Mouse (Mus musculus) kidney, embryonic 16.5 days (tissue): ENCODE results near the gene Atp2c1. TPM values are rescaled to one million over a fixed set of nuclear protein-coding genes. Genes with fewer than 3 reads are reported as not detected.

Experiments
- ATAC-seq: fragments of 200-750 bp; cut with Nextera tagmentation; 2 replicates; pipeline ENCODE4 v1.8.0; 2017; ENCODE audit warnings: moderate TSS enrichment; ENCODE audit not compliant: low FRiP score, low TSS enrichment
- H3K27ac ChIP-seq: fragments of 300-500 bp; sonication (generic); 2 replicates; pipeline ENCODE4 v1.5.1; 2014; ENCODE audit warnings: low read length
- H3K27me3 ChIP-seq: fragments of 300-500 bp; sonication (generic); 2 replicates; pipeline ENCODE4 v1.6.1; 2014; ENCODE audit warnings: low read length, control low read depth, mixed read lengths; ENCODE audit not compliant: insufficient read depth
- H3K36me3 ChIP-seq: fragments of 300-500 bp; sonication (generic); 2 replicates; pipeline ENCODE4 v1.6.1; 2014; ENCODE audit warnings: low read length, control low read depth, mixed read lengths; ENCODE audit not compliant: insufficient read depth
- H3K4me1 ChIP-seq: fragments of 300-500 bp; sonication (generic); 2 replicates; pipeline ENCODE4 v1.6.1; 2014; ENCODE audit warnings: low read length, control low read depth, mixed read lengths; ENCODE audit not compliant: insufficient read depth
- H3K4me2 ChIP-seq: fragments of 300-500 bp; sonication (generic); replicated peaks from 2 replicates; pipeline ENCODE4 v1.6.1; 2014; ENCODE audit warnings: low read depth, low read length
- H3K4me3 ChIP-seq: fragments of 300-500 bp; sonication (generic); 2 replicates; pipeline ENCODE4 v1.5.1; 2014; ENCODE audit warnings: mild to moderate bottlenecking, low read length
- H3K9ac ChIP-seq: fragments of 300-500 bp; sonication (generic); replicated peaks from 2 replicates; pipeline ENCODE4 v1.6.1; 2014; ENCODE audit warnings: low read length
- H3K9me3 ChIP-seq: fragments of 300-500 bp; sonication (generic); 2 replicates; pipeline ENCODE4 v1.6.1; 2016; ENCODE audit warnings: low read length, control low read depth
- WGBS: fragments of 180-500 bp; shearing (Covaris S2); extraction: QIAGEN DNeasy Blood & Tissue Kit; methylation state at CpG from one replicate; pipeline ENCODE4 v1.1.7; 2014; 5-methylcytosine and 5-hydroxymethylcytosine counted together
- polyA plus RNA-seq: library from polyadenylated mRNA; unstranded; fragments of >200 nt; fragmentation: Nextera tagmentation; extraction: Ambion mirVana; gene quantifications from 2 replicates; pipeline ENCODE4 v1.2.1, GENCODE M21; 2015

Gene Atp2c1
- 75.6 and 76.3 TPM in 2 replicates for polyA plus RNA-seq

DNA sequence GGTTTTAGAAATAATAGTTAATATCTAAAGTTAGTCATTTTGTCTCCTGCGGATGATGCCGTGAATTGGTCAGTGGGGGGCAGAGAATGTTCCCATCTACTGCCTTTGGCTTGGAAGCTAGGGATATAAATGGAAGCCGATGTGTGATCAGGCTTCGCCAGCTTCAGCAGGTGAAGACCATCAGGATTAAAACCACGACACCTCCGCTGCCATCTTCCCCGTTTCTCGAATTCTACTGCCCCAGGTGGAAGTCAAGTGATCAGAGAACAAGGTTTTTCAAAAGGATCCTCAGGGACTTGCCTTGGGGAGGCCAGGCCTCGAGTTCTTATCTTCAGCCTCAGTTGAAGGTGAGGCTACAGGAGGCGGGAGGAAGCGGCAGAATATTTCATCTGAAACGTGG, at the start of gene Atp2c1:
Gene Atp2c1, minus strand, starts transcription at position 101 of the 400 bp plus-strand sequence.
- no peak within 1 kb of the TSS for H3K9ac ChIP-seq
- no peaks in the 10 kb centered on the region for H3K36me3 ChIP-seq
- H3K4me1 ChIP-seq = no peaks in the 10 kb centered on the region
- ATAC-seq = no peak
- H3K4me2 ChIP-seq = no peak within 1 kb of the TSS
- H3K9me3 ChIP-seq = no peaks in the 10 kb centered on the region
- no peaks in the 10 kb centered on the region for H3K27me3 ChIP-seq
- WGBS = 94% methylated on average over 12 of the region's 12 CpGs
- no peak within 1 kb of the TSS for H3K27ac ChIP-seq
- no peak within 1 kb of the TSS for H3K4me3 ChIP-seq

DNA sequence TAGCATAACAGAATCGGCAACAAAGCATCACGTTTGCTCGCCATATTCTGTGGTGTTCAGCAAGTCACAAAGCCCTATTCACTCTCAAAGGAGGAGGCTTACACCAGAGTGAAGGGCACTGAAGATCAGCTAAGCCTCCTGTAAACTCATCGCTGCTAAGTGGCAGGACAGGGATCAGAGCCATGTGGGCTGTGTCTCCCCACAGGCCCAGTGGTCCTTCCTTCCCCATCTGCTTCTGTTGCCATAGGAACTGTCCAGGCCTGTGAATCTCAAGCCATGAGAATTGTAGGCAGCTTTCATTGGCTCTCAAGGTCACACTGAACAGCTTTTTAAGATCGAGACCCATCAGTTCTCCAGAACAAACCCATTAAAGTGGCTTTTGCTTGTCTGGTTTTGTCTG, 30.3 kb upstream of the Atp2c1 start:
- 84% methylated on average over 5 of the region's 5 CpGs for WGBS
- no peak for ATAC-seq
- H3K4me2 ChIP-seq = no peak overlapping the region
- no peaks in the 10 kb centered on the region for H3K36me3 ChIP-seq
- H3K9me3 ChIP-seq = no peaks in the 10 kb centered on the region
- no peak overlapping the region for H3K4me3 ChIP-seq
- peaks cover 20% of the 10 kb centered on the region for H3K4me1 ChIP-seq
- H3K27ac ChIP-seq = no peak overlapping the region
- H3K27me3 ChIP-seq = no peaks in the 10 kb centered on the region
- no peak overlapping the region for H3K9ac ChIP-seq

DNA sequence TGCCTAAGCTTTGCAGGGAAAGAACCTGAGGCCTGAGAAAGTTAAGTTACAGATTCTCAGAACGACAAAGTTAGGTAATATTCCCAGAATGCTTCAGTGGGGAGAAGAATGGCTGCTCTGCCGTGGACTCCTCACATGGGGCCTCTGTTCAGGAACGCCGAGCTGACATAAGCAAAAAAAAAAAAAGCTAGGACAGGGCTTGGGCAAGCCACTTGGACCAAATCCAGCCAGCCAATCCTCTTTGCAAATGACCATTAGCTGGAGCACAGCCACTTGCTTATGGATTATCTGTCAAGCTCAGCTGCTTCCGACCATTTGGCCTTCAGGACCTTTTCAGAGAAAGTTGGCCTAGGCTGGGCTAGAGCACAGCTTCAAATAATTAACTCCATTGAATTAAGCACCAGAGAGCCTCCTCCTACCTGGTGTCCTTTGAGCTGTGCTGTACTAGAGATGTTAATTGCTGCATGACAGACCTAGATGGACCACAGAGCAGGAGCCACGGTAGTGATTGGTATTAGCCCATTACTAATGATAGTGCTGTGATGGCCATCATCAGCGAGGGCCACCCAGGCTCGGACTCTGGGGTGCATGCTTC, 29.1 kb upstream of the Atp2c1 start:
- Histone ChIP-seq H3K4me3 (no peak overlapping the region), H3K9ac (no peak overlapping the region), H3K27me3 (no peaks in the 10 kb centered on the region), H3K4me1 (peaks cover 20% of the 10 kb centered on the region), H3K9me3 (no peaks in the 10 kb centered on the region), H3K36me3 (no peaks in the 10 kb centered on the region), H3K27ac (no peak overlapping the region), H3K4me2 (no peak overlapping the region)
- WGBS = 44% methylated on average over 8 of the region's 8 CpGs
- peak; percentile 74; the same call in 1 of the 2 replicates for ATAC-seq

DNA sequence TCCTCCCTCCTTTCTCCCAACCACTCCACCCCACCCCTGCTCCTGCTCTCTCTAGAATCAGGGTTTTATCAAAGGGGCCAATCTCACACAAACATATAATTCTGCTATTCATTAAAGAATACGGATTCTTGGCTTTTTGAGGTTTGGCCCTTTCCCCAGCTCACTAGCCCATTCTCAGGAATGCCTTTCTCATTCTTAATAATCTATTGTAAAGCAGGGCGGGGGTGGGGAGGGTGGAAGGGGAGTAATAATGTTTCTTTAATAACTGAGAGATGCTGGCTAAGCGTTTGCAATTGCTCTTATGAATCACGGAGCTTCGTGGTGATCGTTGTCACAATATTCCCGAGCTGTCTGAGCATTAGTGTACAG, 27.3 kb upstream of the Atp2c1 start:
- H3K36me3 ChIP-seq = no peaks in the 10 kb centered on the region
- H3K4me2 ChIP-seq = peak overlapping the region; percentile 52
- no peak for ATAC-seq
- 0 out of 2 replicates have a peak overlapping the region, but pooled peaks have one; percentile 23 for H3K9ac ChIP-seq
- no peak overlapping the region for H3K27ac ChIP-seq
- peaks cover 20% of the 10 kb centered on the region for H3K4me1 ChIP-seq
- H3K4me3 ChIP-seq = peak overlapping the region; percentile 25; the same call in 1 of the 2 replicates
- no peaks in the 10 kb centered on the region for H3K9me3 ChIP-seq
- no peaks in the 10 kb centered on the region for H3K27me3 ChIP-seq
- 58% methylated on average over 7 of the region's 7 CpGs for WGBS

DNA sequence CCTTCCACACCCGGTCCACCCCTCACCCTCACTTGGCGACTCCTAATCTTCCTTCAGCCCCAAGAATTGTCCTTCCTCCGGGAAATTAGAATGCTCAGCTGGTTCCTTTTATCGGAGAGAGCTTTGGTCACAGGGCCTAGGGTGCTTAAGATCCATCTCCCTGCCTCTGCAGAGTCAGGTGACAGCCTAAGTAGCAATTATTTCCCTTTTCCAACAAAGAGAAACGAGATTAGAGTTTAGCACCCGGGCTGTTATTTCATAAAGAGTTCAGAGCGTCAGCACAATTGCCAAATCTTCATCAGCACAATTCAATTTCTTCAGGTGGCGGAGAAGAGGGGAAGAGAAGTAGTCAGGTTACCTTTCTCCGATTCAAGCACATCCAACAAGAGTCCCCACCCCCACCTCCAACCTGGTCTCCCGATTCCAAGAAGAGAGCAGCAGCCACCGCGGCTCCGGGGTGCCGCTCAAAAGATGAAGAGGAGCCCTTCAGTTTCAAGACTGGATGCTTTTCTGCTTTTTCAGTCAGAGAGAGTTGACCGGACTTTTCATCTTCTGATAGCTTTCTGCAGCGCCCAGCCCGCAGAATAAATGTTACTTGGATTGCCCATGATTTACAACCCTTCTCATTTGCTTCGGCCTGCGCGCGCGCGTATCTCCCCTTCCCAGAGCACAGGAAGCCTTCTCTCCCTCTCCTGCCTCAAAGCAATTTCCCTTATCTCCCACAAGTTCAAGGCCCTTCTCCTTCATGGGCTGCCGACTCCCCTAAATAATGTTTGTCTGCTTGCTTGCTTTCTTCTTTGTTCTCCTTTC, 26.7 kb upstream of the Atp2c1 start:
- H3K36me3 ChIP-seq = no peaks in the 10 kb centered on the region
- H3K9me3 ChIP-seq = no peaks in the 10 kb centered on the region
- peaks cover 20% of the 10 kb centered on the region for H3K4me1 ChIP-seq
- WGBS = 11% methylated on average over 24 of the region's 24 CpGs
- ATAC-seq = no peak
- H3K27me3 ChIP-seq = no peaks in the 10 kb centered on the region
- H3K27ac ChIP-seq = no peak overlapping the region
- H3K4me3 ChIP-seq = peak overlapping the region; percentile 25
- H3K4me2 ChIP-seq = peak overlapping the region; percentile 52
- peak overlapping the region; percentile 23; the same call in 1 of the 2 replicates for H3K9ac ChIP-seq

DNA sequence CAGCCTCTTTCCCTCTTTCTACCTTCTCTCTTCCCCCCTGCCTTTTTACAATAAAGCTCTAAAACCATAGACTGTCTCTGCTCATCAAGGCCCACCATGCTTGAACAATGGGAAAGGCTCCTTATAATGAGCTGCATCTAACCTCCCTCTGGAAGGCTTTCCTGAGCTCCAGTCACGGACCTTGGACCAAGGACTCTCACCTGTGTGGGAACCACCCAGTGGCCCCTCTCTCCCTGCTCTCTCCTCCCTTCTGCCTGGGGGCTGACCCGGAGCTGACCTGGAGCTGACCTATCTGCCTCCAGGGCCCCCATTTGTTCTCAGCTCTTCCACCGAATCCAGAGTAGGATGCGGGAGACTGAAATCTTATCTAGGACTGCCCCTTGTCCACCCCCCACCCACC, 24.3 kb upstream of the Atp2c1 start:
- Histone ChIP-seq H3K4me1 (peaks cover 19% of the 10 kb centered on the region), H3K9me3 (no peaks in the 10 kb centered on the region), H3K27me3 (no peaks in the 10 kb centered on the region), H3K4me2 (no peak overlapping the region), H3K4me3 (no peak overlapping the region), H3K36me3 (no peaks in the 10 kb centered on the region), H3K27ac (no peak overlapping the region), H3K9ac (no peak overlapping the region)
- 38% methylated on average over 4 of the region's 4 CpGs for WGBS
- no peak for ATAC-seq

DNA sequence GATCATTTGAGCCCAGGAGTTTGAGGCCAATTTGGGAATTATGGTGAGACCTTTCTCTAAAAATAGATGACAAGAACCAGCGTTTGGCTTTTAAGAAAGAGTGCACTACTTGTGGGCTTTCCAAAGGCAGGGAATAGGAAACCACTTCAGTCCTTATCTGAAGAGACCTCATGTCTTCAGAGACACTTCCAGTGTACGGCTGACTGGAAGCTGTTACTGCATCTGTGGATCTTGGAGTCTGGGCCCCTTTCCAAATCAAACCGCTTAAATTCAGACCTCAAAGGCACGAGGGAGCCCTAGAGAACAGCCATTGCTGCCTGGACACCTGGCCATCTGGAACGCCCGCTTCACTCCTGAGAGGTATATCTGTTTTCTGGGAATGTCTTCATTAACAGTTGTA, 22.0 kb upstream of the Atp2c1 start:
- no peak overlapping the region for H3K9ac ChIP-seq
- ATAC-seq = no peak
- H3K9me3 ChIP-seq = no peaks in the 10 kb centered on the region
- H3K4me3 ChIP-seq = no peak overlapping the region
- WGBS = 61% methylated on average over 6 of the region's 6 CpGs
- no peaks in the 10 kb centered on the region for H3K27me3 ChIP-seq
- no peak overlapping the region for H3K27ac ChIP-seq
- no peak overlapping the region for H3K4me2 ChIP-seq
- H3K4me1 ChIP-seq = peaks cover 9% of the 10 kb centered on the region
- H3K36me3 ChIP-seq = no peaks in the 10 kb centered on the region

DNA sequence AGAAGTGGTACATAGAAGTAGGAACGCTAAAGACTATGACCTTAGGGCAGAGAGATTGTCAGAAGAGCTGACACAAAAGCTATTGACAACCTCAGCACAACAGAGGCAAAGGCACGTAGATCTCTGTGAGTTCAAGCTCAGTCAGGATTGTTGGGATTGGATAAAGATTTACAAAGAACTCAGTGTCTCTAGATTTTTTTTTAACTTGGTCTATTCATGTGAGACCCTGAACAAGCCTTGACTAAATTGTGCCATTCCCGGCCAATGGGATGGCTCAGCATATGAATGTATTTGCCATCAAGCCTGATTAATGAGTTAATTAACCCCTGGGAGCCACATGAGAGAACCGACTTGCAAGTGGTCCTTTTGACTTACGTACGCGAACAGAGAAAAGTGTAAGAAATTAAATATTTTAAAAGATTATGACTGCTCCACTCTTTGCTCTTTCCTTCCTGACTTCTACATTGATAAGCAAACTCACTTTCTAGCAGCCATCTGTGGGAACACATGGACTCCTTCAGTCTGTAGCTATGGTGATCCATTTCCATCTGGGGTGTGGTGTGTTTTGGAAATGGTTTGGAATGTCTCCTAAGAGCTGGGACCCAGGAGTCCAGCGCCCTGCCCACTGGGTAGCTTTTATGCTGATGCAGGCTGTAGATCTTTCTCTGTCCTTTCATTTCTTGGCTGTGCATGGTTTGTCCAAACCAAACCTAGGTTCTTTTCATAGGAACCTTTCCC, 17.1 kb upstream of the Atp2c1 start:
- H3K9me3 ChIP-seq = no peaks in the 10 kb centered on the region
- H3K9ac ChIP-seq = no peak overlapping the region
- H3K4me3 ChIP-seq = no peak overlapping the region
- peaks cover 3% of the 10 kb centered on the region for H3K4me1 ChIP-seq
- ATAC-seq = no peak
- no peak overlapping the region for H3K27ac ChIP-seq
- WGBS = 74% methylated on average over 8 of the region's 8 CpGs
- no peak overlapping the region for H3K4me2 ChIP-seq
- no peaks in the 10 kb centered on the region for H3K27me3 ChIP-seq
- no peaks in the 10 kb centered on the region for H3K36me3 ChIP-seq

DNA sequence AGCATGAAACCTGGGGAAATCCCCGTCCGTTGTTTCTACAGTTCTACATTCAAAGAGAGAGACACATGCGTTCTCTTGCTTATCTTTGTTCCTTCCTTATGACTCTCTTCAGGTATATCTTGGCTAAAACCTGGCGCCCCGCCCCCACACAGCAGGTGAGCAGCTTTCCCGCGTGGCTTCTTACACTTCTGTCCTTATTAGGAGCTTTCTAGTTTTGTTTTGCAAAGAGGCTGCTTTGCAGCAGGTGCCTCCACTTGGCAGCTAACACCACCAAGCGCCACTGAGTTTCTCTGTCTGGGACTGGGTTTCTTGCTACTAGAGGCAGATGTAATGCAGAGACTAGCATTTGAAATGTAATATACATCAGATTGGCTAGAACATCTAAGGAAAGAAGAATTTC, 10.4 kb upstream of the Atp2c1 start:
- no peak for ATAC-seq
- Histone ChIP-seq H3K4me3 (no peak overlapping the region), H3K9ac (no peak overlapping the region), H3K4me1 (peaks cover 15% of the 10 kb centered on the region), H3K36me3 (no peaks in the 10 kb centered on the region), H3K9me3 (0 out of 2 replicates have a peak, but pooled peaks cover 3% of the 10 kb centered on the region), H3K27ac (no peak overlapping the region), H3K27me3 (no peaks in the 10 kb centered on the region), H3K4me2 (no peak overlapping the region)
- WGBS = 41% methylated on average over 8 of the region's 8 CpGs
